Mouse (Mus musculus) adrenal gland, adult (tissue): Measurements from ENCODE around the gene ccdc198.

ENCODE experiments used
- DNase-seq, 2 experiments: peaks; one replicate each; pipeline ENCODE4 v3.0.0; 2022 to 2023; ENCODE audit warnings: low spot score in 1 of 2; ENCODE audit not compliant: inconsistent age in 2 of 2

ccdc198 gene

GRCm38 (mm10) chr14:49201073-49201778 lies 44.0 kb downstream of the ccdc198 start:
- DNase-seq, result no peak

DNA sequence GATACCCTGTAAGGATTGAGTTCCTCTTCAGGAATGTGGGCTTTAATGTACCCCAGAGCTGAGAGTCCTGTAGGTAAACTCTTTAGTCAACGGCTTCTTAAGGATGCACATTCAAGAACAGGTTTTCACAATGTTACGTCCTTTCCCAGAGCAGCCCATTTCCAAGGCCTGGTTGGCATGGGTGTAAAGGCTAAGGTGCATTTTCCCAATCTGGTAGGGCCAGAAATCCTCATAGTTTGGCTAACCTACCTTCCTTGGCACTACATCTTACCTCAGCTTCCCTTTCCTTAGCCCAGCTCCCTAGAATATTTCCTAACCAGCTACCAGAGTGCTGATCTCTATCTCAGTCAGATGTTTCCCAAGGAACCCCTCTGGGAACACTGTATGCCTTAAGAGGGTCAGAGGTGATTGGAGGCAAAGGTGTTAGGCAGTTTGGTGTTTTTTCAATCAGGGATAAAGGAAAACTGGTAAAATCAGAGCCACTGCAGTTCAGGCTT lies 48.2 kb downstream of the ccdc198 start:
- DNase-seq, result no peak

GRCm38 (mm10) chr14:49186270-49186669 lies 59.0 kb downstream of the ccdc198 start:
- DNase-seq, result no peak

GRCm38 (mm10) chr14:49179736-49180135 lies 65.5 kb downstream of the ccdc198 start:
- DNase-seq, result no peak

- peak; percentile 23 to 49 for DNase-seq
These were observed 71.8 kb downstream of the ccdc198 start for GRCm38 (mm10) chr14:49173290-49174135.

DNA sequence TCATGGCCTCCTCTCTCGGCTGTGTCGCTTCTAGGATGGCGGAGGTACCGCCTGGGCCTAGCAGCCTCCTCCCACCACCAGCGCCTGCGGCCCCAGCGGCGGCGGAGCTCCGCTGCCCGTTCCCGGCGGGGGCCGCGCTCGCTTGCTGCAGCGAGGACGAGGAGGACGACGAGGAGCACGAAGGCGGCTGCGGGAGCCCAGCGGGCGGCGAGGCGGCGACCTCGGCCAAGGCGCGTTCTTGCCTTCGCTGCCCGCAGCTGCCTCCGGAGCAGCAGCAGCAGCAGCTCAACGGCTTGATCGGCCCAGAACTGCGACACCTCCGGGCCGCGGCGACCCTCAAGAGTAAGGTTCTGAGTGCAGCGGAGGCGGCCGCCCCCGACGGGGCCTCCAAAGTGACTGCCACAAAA lies 72.7 kb downstream of the ccdc198 start:
- peak; percentile 71 to 90 for DNase-seq

- peak; percentile 99 for DNase-seq
These were observed 73.2 kb downstream of the ccdc198 start, which contains the start of gene Naa30 for GRCm38 (mm10) chr14:49171867-49172581. Gene Naa30, plus strand, starts transcription at chr14:49172226.

DNA sequence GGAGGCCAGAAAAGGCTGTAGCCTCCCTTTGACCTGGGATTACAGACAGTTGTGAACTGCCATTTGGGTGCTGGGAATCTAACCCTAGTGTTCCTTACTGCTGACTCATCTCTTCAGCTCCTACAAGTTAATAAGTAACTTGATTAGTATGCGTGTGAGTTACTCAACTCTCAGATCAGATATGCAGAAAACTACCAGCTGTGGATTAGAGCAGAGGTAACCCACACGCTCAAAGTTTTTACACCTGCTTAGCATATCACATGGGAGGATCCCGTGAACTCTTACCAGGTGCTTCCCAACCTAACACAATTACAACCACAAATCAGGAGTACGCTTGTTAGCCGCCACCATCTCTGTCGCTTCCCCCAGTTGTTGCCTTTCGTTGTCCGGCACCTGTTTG lies 74.0 kb downstream of the ccdc198 start:
- no peak for DNase-seq
